Mouse (Mus musculus) hindbrain, embryonic 16.5 days (tissue): ENCODE data around the gene Cib3. TPM values are rescaled to one million over a fixed set of nuclear protein-coding genes. Genes with fewer than 3 reads are reported as not detected.

ENCODE experiments used
- ATAC-seq: fragments of 200-750 bp; cut with Nextera tagmentation; 2 replicates; pipeline ENCODE4 v1.8.0; 2017; ENCODE audit warnings: moderate TSS enrichment, moderate library complexity
- H3K27ac ChIP-seq: fragments of 300-500 bp; sonication (generic); 2 replicates; pipeline ENCODE4 v1.5.1; 2014; ENCODE audit warnings: low read depth, mild to moderate bottlenecking, control low read depth, low read length, moderate library complexity
- H3K27me3 ChIP-seq: fragments of 300-500 bp; sonication (generic); replicated peaks from 2 replicates; pipeline ENCODE4 v1.6.1; 2014; ENCODE audit warnings: low read length; ENCODE audit not compliant: control insufficient read depth, insufficient read depth
- H3K36me3 ChIP-seq: fragments of 300-500 bp; sonication (generic); 2 replicates; pipeline ENCODE4 v1.6.1; 2014; ENCODE audit warnings: mild to moderate bottlenecking, low read length, moderate library complexity, mixed read lengths; ENCODE audit not compliant: control insufficient read depth, insufficient read depth
- H3K4me1 ChIP-seq: fragments of 300-500 bp; sonication (generic); 2 replicates; pipeline ENCODE4 v1.6.1; 2014; ENCODE audit warnings: low read depth, low read length; ENCODE audit not compliant: control insufficient read depth, insufficient read depth
- H3K4me2 ChIP-seq: fragments of 300-500 bp; sonication (generic); 2 replicates; pipeline ENCODE4 v1.6.1; 2014; ENCODE audit warnings: mild to moderate bottlenecking, low read length, control low read depth, moderate library complexity
- H3K4me3 ChIP-seq: fragments of 300-500 bp; sonication (generic); 2 replicates; pipeline ENCODE4 v1.5.1; 2014; ENCODE audit warnings: mild to moderate bottlenecking, low read length, control low read depth, moderate library complexity
- H3K9ac ChIP-seq: fragments of 300-500 bp; sonication (generic); 2 replicates; pipeline ENCODE4 v1.6.1; 2014; ENCODE audit warnings: low read depth, mild to moderate bottlenecking, control low read depth, low read length, moderate library complexity
- H3K9me3 ChIP-seq: fragments of 300-500 bp; sonication (generic); 2 replicates; pipeline ENCODE4 v1.6.1; 2014; ENCODE audit warnings: mild to moderate bottlenecking, low read length, moderate library complexity; ENCODE audit not compliant: control insufficient read depth
- WGBS: fragments of 180-500 bp; shearing (Covaris S2); extraction: QIAGEN DNeasy Blood & Tissue Kit; methylation state at CpG from one replicate; pipeline ENCODE4 v1.1.7; 2014; 5-methylcytosine and 5-hydroxymethylcytosine counted together
- polyA plus RNA-seq: library from polyadenylated mRNA; unstranded; fragments of >200 nt; fragmentation: Nextera tagmentation; extraction: Ambion mirVana; gene quantifications from 2 replicates; pipeline ENCODE4 v1.2.1, GENCODE M21; 2015

The Cib3 gene
- polyA plus RNA-seq, 1 experiment from 2014 or later, result not detected

GRCm38 (mm10) chr8:72160007-72160406 lies 52.6 kb downstream of the Cib3 start:
- Histone ChIP-seq H3K9ac (peak overlapping the region; percentile 64), H3K36me3 (no peaks in the 10 kb centered on the region), H3K27ac (no peak overlapping the region), H3K9me3 (no peaks in the 10 kb centered on the region), H3K4me2 (peak overlapping the region; percentile 78), H3K4me1 (peaks cover 19% of the 10 kb centered on the region), H3K27me3 (no peaks in the 10 kb centered on the region), H3K4me3 (peak overlapping the region; percentile 49)
- 67% methylated on average over 3 of the region's 3 CpGs for WGBS
- ATAC-seq, result no peak

DNA sequence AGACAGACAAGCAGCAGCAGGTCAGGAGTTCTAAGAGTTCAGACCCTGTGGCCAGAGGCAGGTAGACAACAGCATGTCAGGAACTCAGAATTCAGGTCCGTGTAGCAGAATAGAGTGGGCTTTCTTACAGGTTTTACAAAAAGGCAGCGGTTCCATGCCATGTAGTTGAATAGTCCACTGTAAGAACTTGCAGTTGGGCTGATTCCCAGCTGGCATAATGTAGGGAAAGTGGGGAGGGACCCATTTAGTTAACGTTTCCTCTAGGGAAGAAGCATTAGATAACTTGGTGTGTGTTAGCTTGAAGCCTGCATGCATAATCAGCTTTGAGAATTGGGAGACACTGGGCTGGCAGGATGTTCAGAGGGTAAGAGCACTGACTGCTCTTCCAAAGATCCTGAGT lies 53.9 kb downstream of the Cib3 start:
- Histone ChIP-seq H3K4me1 (peaks cover 19% of the 10 kb centered on the region), H3K9ac (no peak overlapping the region), H3K27ac (no peak overlapping the region), H3K4me2 (no peak overlapping the region), H3K36me3 (no peaks in the 10 kb centered on the region), H3K27me3 (no peaks in the 10 kb centered on the region), H3K4me3 (no peak overlapping the region), H3K9me3 (no peaks in the 10 kb centered on the region)
- WGBS, result 83% methylated on average over 3 of the region's 3 CpGs
- ATAC-seq, result no peak

DNA sequence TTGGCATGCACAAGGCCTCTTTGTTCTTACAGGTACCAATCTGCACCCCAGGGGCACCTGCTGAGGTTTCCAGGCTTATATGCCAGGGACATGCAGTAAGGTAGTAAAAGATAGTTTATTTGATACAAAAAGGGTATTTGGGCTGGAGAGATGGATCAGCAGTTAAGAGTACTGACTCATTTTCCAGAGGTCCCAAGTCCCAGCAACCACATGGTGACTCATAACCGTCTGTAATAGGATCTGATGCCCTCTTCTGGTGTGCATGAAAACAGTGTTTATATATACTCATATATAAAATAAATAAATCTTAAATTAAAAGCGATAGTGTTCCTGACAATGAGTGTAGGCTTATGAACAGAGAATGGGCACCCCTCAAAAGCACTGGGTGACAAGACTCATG lies 54.5 kb downstream of the Cib3 start:
- Histone ChIP-seq H3K9me3 (no peaks in the 10 kb centered on the region), H3K36me3 (0 out of 2 replicates have a peak, but pooled peaks cover 4% of the 10 kb centered on the region), H3K9ac (no peak overlapping the region), H3K4me1 (peaks cover 19% of the 10 kb centered on the region), H3K27me3 (no peaks in the 10 kb centered on the region), H3K4me3 (no peak overlapping the region), H3K27ac (no peak overlapping the region), H3K4me2 (no peak overlapping the region)
- no peak for ATAC-seq
- 88% methylated on average over 2 of the region's 2 CpGs for WGBS

Other genes with a start within 250 kb of the Cib3 start
- gene Cyp4f18, start 203.2 kb downstream of the Cib3 start, polyA plus RNA-seq, result 0.88 and 0.92 TPM in 2 replicates
- not detected in 2 replicates for gene Olfr372, start 171.6 kb downstream of the Cib3 start, polyA plus RNA-seq
- not detected in 2 replicates for gene Olfr373, start 129.7 kb downstream of the Cib3 start, polyA plus RNA-seq
- gene Olfr374, start 105.8 kb downstream of the Cib3 start, polyA plus RNA-seq, result 0.03 TPM in 1 of 2 replicates, not detected in the other
- gene Tpm4, start 77.9 kb downstream of the Cib3 start, polyA plus RNA-seq, result 174 and 197 TPM in 2 replicates
- gene Rab8a, start 51.6 kb downstream of the Cib3 start, polyA plus RNA-seq, result 84.3 and 87.7 TPM in 2 replicates
- not detected in 2 replicates for gene Hsh2d, start 23.2 kb downstream of the Cib3 start, polyA plus RNA-seq
- gene Gm11034, start 799 bp upstream of the Cib3 start, polyA plus RNA-seq, result not detected in 2 replicates
- gene Fam32a, start 6.9 kb upstream of the Cib3 start, polyA plus RNA-seq, result 95.0 and 98.2 TPM in 2 replicates
- gene Ap1m1, start 27.2 kb upstream of the Cib3 start, polyA plus RNA-seq, result 264 and 287 TPM in 2 replicates
- 10.1 and 14.5 TPM in 2 replicates for gene Gm10282, start 92.4 kb upstream of the Cib3 start, polyA plus RNA-seq
- 5.1 and 5.4 TPM in 2 replicates for gene Klf2, start 106.2 kb upstream of the Cib3 start, polyA plus RNA-seq
- gene Eps15l1, start 208.6 kb upstream of the Cib3 start, polyA plus RNA-seq, result 51.9 and 58.4 TPM in 2 replicates
- gene Calr3, start 231.0 kb upstream of the Cib3 start, polyA plus RNA-seq, result 1.2 and 1.4 TPM in 2 replicates
- 16.0 and 16.4 TPM in 2 replicates for gene 1700030K09Rik, start 231.0 kb upstream of the Cib3 start, polyA plus RNA-seq